Mouse (Mus musculus) layer of hippocampus, adult 18-20 months (tissue): Measurements from ENCODE around the gene Gm4133. TPM values are rescaled to one million over a fixed set of nuclear protein-coding genes. Genes with fewer than 3 reads are reported as not detected.
"Not testable (repeated sequence)": the region's sequence is repeated elsewhere in the genome, so short reads cannot be mapped to it uniquely, and the experiment has no call there.

Source experiments
- DNase-seq, 2 experiments: peaks; one replicate each; pipeline ENCODE4 v3.0.0; 2022; ENCODE audit warnings: low spot score in 2 of 2
- long read RNA-seq: library from polyadenylated mRNA; stranded (forward); transcript quantifications from one replicate; pipeline ENCODE4 v2.0.0, GENCODE M21; 2021
- total RNA-seq, 2 experiments: library from RNA; stranded (reverse); gene quantifications; 2 replicates each; pipeline ENCODE4 v1.2.3; 2021

Gene Gm4133
- total RNA-seq = not detected
- long read RNA-seq = 0 reads

- not testable (repeated sequence) for DNase-seq
Measured at GRCm38 (mm10) chr7:20333965-20334364, at the start of gene Gm4133. Gm4133 (minus strand) TSS chr7:20334065.

- DNase-seq = not testable (repeated sequence)
Measured at GRCm38 (mm10) chr7:20375310-20375709, 41.4 kb upstream of the Gm4133 start, which contains the start of gene Gm5728. Gm5728 (minus strand) TSS chr7:20375410.

Other genes starting within 250 kb of the Gm4133 start
- gene Vmn1r91, start 234.4 kb downstream of the Gm4133 start, total RNA-seq = not detected
- not detected for gene Gm16442, start 211.5 kb downstream of the Gm4133 start, total RNA-seq
- not detected for gene Vmn1r93, start 195.0 kb downstream of the Gm4133 start, total RNA-seq
- gene Vmn1r94, start 165.7 kb downstream of the Gm4133 start, total RNA-seq = not detected
- not detected for gene Vmn1r95, start 140.4 kb downstream of the Gm4133 start, total RNA-seq
- gene Gm6164, start 128.5 kb downstream of the Gm4133 start, total RNA-seq = not detected
- not detected for gene Gm4498, start 100.2 kb downstream of the Gm4133 start, total RNA-seq
- gene Gm5890, start 71.2 kb downstream of the Gm4133 start, total RNA-seq = not detected
- gene Gm5728, start 41.3 kb upstream of the Gm4133 start, total RNA-seq = not detected
- gene Vmn1r100, start 83.9 kb upstream of the Gm4133 start, total RNA-seq = not detected
- gene Vmn1r101, start 108.5 kb upstream of the Gm4133 start, total RNA-seq = not detected
- gene Gm10670, start 140.9 kb upstream of the Gm4133 start, total RNA-seq = not detected
- not detected for gene Vmn1r103, start 176.5 kb upstream of the Gm4133 start, total RNA-seq
- not detected for gene Vmn1r104, start 199.8 kb upstream of the Gm4133 start, total RNA-seq
- not detected for gene Gm5726, start 211.7 kb upstream of the Gm4133 start, total RNA-seq
- gene Gm4141, start 242.2 kb upstream of the Gm4133 start, total RNA-seq = not detected